ENCODE assay signal across 9 mouse cellular contexts in genomic region chr13:52765508-52766181, GRCm38 (mm10).
A peak's percentile ranks its signal among the peaks of the same experiment; 100 is the strongest.
DNase-seq lines count a peak whose midpoint lies in the region; ATAC-seq and TF ChIP-seq lines count a peak whose summit lies in the region.
"Had no signal": no experiment of that assay in that cellular context is flagged by ENCODE, and none has a peak within 500 bp of the region (broad histone marks: within the 10 kb centered on the region; RNA-seq: fewer than 3 reads in every experiment).

No protein-coding gene starts in this region.

- peak; percentile 7 for DNase-seq in cerebellum, adult 8-10 months
- DNase-seq in gastrocnemius, postnatal 25 days = peak; percentile 68
- DNase-seq in liver, postnatal 0 days = no peak
- peak; percentile 61 to 68 for DNase-seq in right cerebral cortex, adult 2 months (ENCODE audit: low spot score in 2 of 2)
- no peak for DNase-seq in B cell, adult 2 months

- WGBS in kidney, embryonic 16.5 days = 22% methylated on average over 13 of the region's 13 CpGs
- 65% methylated on average over 13 of the region's 13 CpGs for WGBS in liver, postnatal 0 days (ENCODE audit: insufficient replicate concordance)

- peaks cover 11% of the 10 kb centered on the region; the same call in 1 of the 2 replicates for H3K4me1 ChIP-seq in brown adipose tissue, adult 24 weeks (ENCODE audit: control insufficient read depth, insufficient read depth, insufficient read length, low read length)
- peaks cover 25% of the 10 kb centered on the region for H3K4me1 ChIP-seq in kidney, embryonic 16.5 days (ENCODE audit: insufficient read depth, low read length)
- H3K4me1 ChIP-seq in liver, postnatal 0 days (ENCODE audit: insufficient read depth) = peaks cover 15% of the 10 kb centered on the region

- H3K9me3 ChIP-seq in kidney, embryonic 16.5 days (ENCODE audit: low read length) = no peaks in the 10 kb centered on the region
- H3K9me3 ChIP-seq in liver, postnatal 0 days (ENCODE audit: low read length) = no peaks in the 10 kb centered on the region

- no peak overlapping the region for H3K9ac ChIP-seq in kidney, embryonic 16.5 days (replicated peaks; ENCODE audit: low read length)
- H3K9ac ChIP-seq in liver, postnatal 0 days (replicated peaks) = no peak overlapping the region

- H3K4me2 ChIP-seq in kidney, embryonic 16.5 days (replicated peaks; ENCODE audit: low read depth, low read length) = no peak overlapping the region
- H3K4me2 ChIP-seq in liver, postnatal 0 days (ENCODE audit: low read depth, low read length) = no peak overlapping the region

- TF ChIP-seq CTCF in liver, postnatal 0 days (IDR thresholded peaks at IDR 0.05; ENCODE audit: low read depth) = no peak

- H3K27me3 ChIP-seq in kidney, embryonic 16.5 days (ENCODE audit: insufficient read depth, low read length) = no peaks in the 10 kb centered on the region
- no peaks in the 10 kb centered on the region for H3K27me3 ChIP-seq in liver, postnatal 0 days (ENCODE audit: insufficient read depth, low read length)

- peak; percentile 11; the same call in 1 of the 2 replicates for TF ChIP-seq EP300 in liver, postnatal 0 days (IDR thresholded peaks at IDR 0.05; ENCODE audit: low read depth)

- H3K4me3 ChIP-seq in brown adipose tissue, adult 24 weeks (ENCODE audit: insufficient read depth, low read depth, low read length) = no peak overlapping the region
- no peak overlapping the region for H3K4me3 ChIP-seq in kidney, embryonic 16.5 days (ENCODE audit: low read length)
- no peak overlapping the region for H3K4me3 ChIP-seq in liver, postnatal 0 days (ENCODE audit: low read depth, low read length)
- H3K4me3 ChIP-seq: erythroblast, embryonic 14.5 days had no signal

- peak overlapping the region; percentile 96 for H3K27ac ChIP-seq in brown adipose tissue, adult 24 weeks (replicated peaks; ENCODE audit: low read depth, low read length)
- H3K27ac ChIP-seq in kidney, embryonic 16.5 days (ENCODE audit: low read length) = peak overlapping the region; percentile 43; the same call in 1 of the 2 replicates
- H3K27ac ChIP-seq in liver, postnatal 0 days (ENCODE audit: low read depth) = peak overlapping the region; percentile 45; the same call in 1 of the 2 replicates

- H3K36me3 ChIP-seq in kidney, embryonic 16.5 days (ENCODE audit: insufficient read depth, low read length) = no peaks in the 10 kb centered on the region
- H3K36me3 ChIP-seq in liver, postnatal 0 days (replicated peaks; ENCODE audit: insufficient read depth, low read length) = no peaks in the 10 kb centered on the region

- no peak for ATAC-seq in cerebellum, adult (ENCODE audit: insufficient number of reproducible peaks, low FRiP score, low TSS enrichment)
- ATAC-seq in kidney, embryonic 16.5 days (ENCODE audit: low FRiP score, low TSS enrichment) = no peak
- ATAC-seq in liver, postnatal 0 days = no peak

Comparison
In these comparisons a context has a peak if more than half of its experiments do, and no peak if none do; other contexts are left out.
1. DNase-seq: peak in cerebellum, adult 8-10 months (single experiment), gastrocnemius, postnatal 25 days (single experiment) and right cerebral cortex, adult 2 months (2 of 2); none in liver, postnatal 0 days (single experiment) and B cell, adult 2 months (0 of 2).
2. H3K27ac ChIP-seq: peak in every context shown above with its lines; median percentile 96 in brown adipose tissue, adult 24 weeks; 45 in liver, postnatal 0 days; 43 in kidney, embryonic 16.5 days.